Mouse (Mus musculus) testis, adult 10 weeks (tissue): ENCODE data around the gene Gm10665. TPM values are rescaled to one million over a fixed set of nuclear protein-coding genes. Genes with fewer than 3 reads are reported as not detected.

Experiments used
- polyA plus RNA-seq: library from polyadenylated mRNA; stranded (reverse); fragments of 350-450 nt; fragmentation: Illumina TruSeq; extraction: RNeasy Lipid Tissue Mini Kit (QIAGEN cat#74804); gene quantifications from one replicate; pipeline ENCODE4 v1.2.3, GENCODE M21; 2014; ENCODE audit warnings: low read depth, low replicate concordance

The Gm10665 gene
- polyA plus RNA-seq, result not detected

GRCm38 (mm10) chr7:22463975-22464374 is at the start of gene Gm10665:
Gm10665 (minus strand) TSS chr7:22464075.

GRCm38 (mm10) chr7:22499578-22499977 is 35.7 kb upstream of the Gm10665 start, which contains the start of gene Vmn1r151:
Vmn1r151 (minus strand) TSS chr7:22499678.

GRCm38 (mm10) chr7:22438129-22438528 is 25.7 kb downstream of the Gm10665 start, which contains the start of gene Vmn1r149:
Vmn1r149 (minus strand) TSS chr7:22438229.

GRCm38 (mm10) chr7:22413283-22413682 is 50.6 kb downstream of the Gm10665 start, which contains the start of gene Vmn1r148:
Vmn1r148 (plus strand) TSS chr7:22413583.

Other genes with a start within 250 kb of the Gm10665 start
- gene Gm8453, start 234.6 kb downstream of the Gm10665 start, polyA plus RNA-seq, result not detected
- gene Gm4187, start 134.4 kb downstream of the Gm10665 start, polyA plus RNA-seq, result not detected
- not detected for gene Gm8660, start 93.0 kb downstream of the Gm10665 start, polyA plus RNA-seq
- gene Vmn1r148, start 50.5 kb downstream of the Gm10665 start, polyA plus RNA-seq, result not detected
- gene Vmn1r149, start 25.8 kb downstream of the Gm10665 start, polyA plus RNA-seq, result not detected
- not detected for gene Vmn1r151, start 35.6 kb upstream of the Gm10665 start, polyA plus RNA-seq
- gene Vmn1r152, start 58.9 kb upstream of the Gm10665 start, polyA plus RNA-seq, result not detected
- not detected for gene Gm8677, start 70.8 kb upstream of the Gm10665 start, polyA plus RNA-seq
- gene Gm4201, start 101.3 kb upstream of the Gm10665 start, polyA plus RNA-seq, result not detected
- 0.60 TPM for gene Gm4565, start 124.1 kb upstream of the Gm10665 start, polyA plus RNA-seq
- gene Vmn1r155, start 193.9 kb upstream of the Gm10665 start, polyA plus RNA-seq, result not detected
- not detected for gene Gm8693, start 228.2 kb upstream of the Gm10665 start, polyA plus RNA-seq